Mouse (Mus musculus): ENCODE data around the gene C1qtnf2. TPM values are rescaled to one million over a fixed set of nuclear protein-coding genes. Genes with fewer than 3 reads are reported as not detected.

C1qtnf2 gene
- polyA plus RNA-seq, 1 experiment, result not detected

- Histone ChIP-seq H3K4me1 (peaks cover 54% of the 10 kb centered on the region), H3K27me3 (replicated peaks) (peaks cover 28% of the 10 kb centered on the region), H3K4me3 (replicated peaks) (no peak overlapping the region), H3K36me3 (replicated peaks; ENCODE audit: low read length) (no peaks in the 10 kb centered on the region), H3K9me3 (no peaks in the 10 kb centered on the region)
- TF ChIP-seq FLI1 (IDR thresholded peaks at IDR 0.05; ENCODE audit: low read length) (no peak), GATA1 (IDR thresholded peaks at IDR 0.05; ENCODE audit: borderline replicate concordance, low read length) (no peak)
These were observed 7.8 kb downstream of the C1qtnf2 start for GRCm38 (mm10) chr11:43481672-43482522.

GRCm38 (mm10) chr11:43483122-43483792 is 9.2 kb downstream of the C1qtnf2 start:
- Histone ChIP-seq H3K27me3 (replicated peaks) (peaks cover 32% of the 10 kb centered on the region), H3K9me3 (no peaks in the 10 kb centered on the region), H3K4me1 (peaks cover 54% of the 10 kb centered on the region), H3K4me3 (replicated peaks) (peak overlapping the region; percentile 42), H3K36me3 (replicated peaks; ENCODE audit: low read length) (no peaks in the 10 kb centered on the region)
- TF ChIP-seq FLI1 (IDR thresholded peaks at IDR 0.05; ENCODE audit: low read length) (no peak), GATA1 (IDR thresholded peaks at IDR 0.05; ENCODE audit: borderline replicate concordance, low read length) (no peak)

- TF ChIP-seq FLI1 (IDR thresholded peaks at IDR 0.05; ENCODE audit: low read length), result no peak
- no peak for TF ChIP-seq GATA1 (IDR thresholded peaks at IDR 0.05; ENCODE audit: borderline replicate concordance, low read length)
- Histone ChIP-seq H3K36me3 (replicated peaks; ENCODE audit: low read length) (no peaks in the 10 kb centered on the region), H3K4me3 (replicated peaks) (no peak overlapping the region), H3K27me3 (replicated peaks) (peaks cover 29% of the 10 kb centered on the region), H3K4me1 (peaks cover 54% of the 10 kb centered on the region), H3K9me3 (no peaks in the 10 kb centered on the region)
These were observed 10.0 kb downstream of the C1qtnf2 start for GRCm38 (mm10) chr11:43484057-43484456.

- H3K9me3 ChIP-seq, result no peaks in the 10 kb centered on the region
- H3K36me3 ChIP-seq (replicated peaks; ENCODE audit: low read length), result no peaks in the 10 kb centered on the region
- TF ChIP-seq FLI1 (IDR thresholded peaks at IDR 0.05; ENCODE audit: low read length) (no peak), GATA1 (IDR thresholded peaks at IDR 0.05; ENCODE audit: borderline replicate concordance, low read length) (no peak)
- H3K4me3 ChIP-seq (replicated peaks), result no peak overlapping the region
- peaks cover 25% of the 10 kb centered on the region for H3K27me3 ChIP-seq (replicated peaks)
- peaks cover 54% of the 10 kb centered on the region for H3K4me1 ChIP-seq
These were observed 10.6 kb downstream of the C1qtnf2 start for GRCm38 (mm10) chr11:43484652-43485051.

GRCm38 (mm10) chr11:43485855-43486254 is 11.8 kb downstream of the C1qtnf2 start:
- Histone ChIP-seq H3K36me3 (replicated peaks; ENCODE audit: low read length) (no peaks in the 10 kb centered on the region), H3K4me1 (peaks cover 42% of the 10 kb centered on the region), H3K4me3 (replicated peaks) (no peak overlapping the region), H3K9me3 (no peaks in the 10 kb centered on the region), H3K27me3 (replicated peaks) (peaks cover 28% of the 10 kb centered on the region)
- TF ChIP-seq FLI1 (IDR thresholded peaks at IDR 0.05; ENCODE audit: low read length), result no peak
- no peak for TF ChIP-seq GATA1 (IDR thresholded peaks at IDR 0.05; ENCODE audit: borderline replicate concordance, low read length)

GRCm38 (mm10) chr11:43492663-43493062 is 18.6 kb downstream of the C1qtnf2 start:
- TF ChIP-seq FLI1 (IDR thresholded peaks at IDR 0.05; ENCODE audit: low read length) (no peak), GATA1 (IDR thresholded peaks at IDR 0.05; ENCODE audit: borderline replicate concordance, low read length) (peak; percentile 92; the same call in 2 of the 3 replicates)
- Histone ChIP-seq H3K27me3 (replicated peaks) (peaks cover 13% of the 10 kb centered on the region), H3K9me3 (0 out of 2 replicates have a peak, but pooled peaks cover 3% of the 10 kb centered on the region), H3K36me3 (replicated peaks; ENCODE audit: low read length) (no peaks in the 10 kb centered on the region), H3K4me1 (peaks cover 35% of the 10 kb centered on the region), H3K4me3 (replicated peaks) (no peak overlapping the region)

GRCm38 (mm10) chr11:43493815-43494409 is 19.8 kb downstream of the C1qtnf2 start:
- H3K4me1 ChIP-seq, result peaks cover 35% of the 10 kb centered on the region
- H3K36me3 ChIP-seq (replicated peaks; ENCODE audit: low read length), result no peaks in the 10 kb centered on the region
- H3K4me3 ChIP-seq (replicated peaks), result peak overlapping the region; percentile 38
- peaks cover 12% of the 10 kb centered on the region for H3K27me3 ChIP-seq (replicated peaks)
- no peak for TF ChIP-seq GATA1 (IDR thresholded peaks at IDR 0.05; ENCODE audit: borderline replicate concordance, low read length)
- 0 out of 2 replicates have a peak, but pooled peaks cover 8% of the 10 kb centered on the region for H3K9me3 ChIP-seq

GRCm38 (mm10) chr11:43495037-43495436 is 21.0 kb downstream of the C1qtnf2 start:
- Histone ChIP-seq H3K36me3 (replicated peaks; ENCODE audit: low read length) (no peaks in the 10 kb centered on the region), H3K4me3 (replicated peaks) (no peak overlapping the region), H3K9me3 (0 out of 2 replicates have a peak, but pooled peaks cover 8% of the 10 kb centered on the region), H3K27me3 (replicated peaks) (peaks cover 12% of the 10 kb centered on the region), H3K4me1 (peaks cover 35% of the 10 kb centered on the region)
- TF ChIP-seq GATA1 (IDR thresholded peaks at IDR 0.05; ENCODE audit: borderline replicate concordance, low read length), result no peak
- TF ChIP-seq FLI1 (IDR thresholded peaks at IDR 0.05; ENCODE audit: low read length), result no peak

- Histone ChIP-seq H3K9me3 (0 out of 2 replicates have a peak, but pooled peaks cover 8% of the 10 kb centered on the region), H3K4me1 (peaks cover 35% of the 10 kb centered on the region), H3K27me3 (replicated peaks) (peaks cover 9% of the 10 kb centered on the region), H3K4me3 (replicated peaks) (no peak overlapping the region), H3K36me3 (replicated peaks; ENCODE audit: low read length) (no peaks in the 10 kb centered on the region)
- no peak for TF ChIP-seq GATA1 (IDR thresholded peaks at IDR 0.05; ENCODE audit: borderline replicate concordance, low read length)
- no peak for TF ChIP-seq FLI1 (IDR thresholded peaks at IDR 0.05; ENCODE audit: low read length)
These were observed 21.5 kb downstream of the C1qtnf2 start for GRCm38 (mm10) chr11:43495532-43495931.
